Mouse (Mus musculus) myocyte (in vitro differentiated cells): ENCODE measurements at regions not wholly inside any gene's neighbourhood (a gene's known extent, or its start where the extent isn't known, plus 50 kb on each side); places are given as distances from the start of the nearest gene placed in this dataset.

Source experiments
- H3K27me3 ChIP-seq: one replicate; pipeline ENCODE4 v1.6.1; 2011; ENCODE audit not compliant: control insufficient read depth, insufficient read depth, insufficient read length
- H3K36me3 ChIP-seq: one replicate; pipeline ENCODE4 v1.6.1; 2011; ENCODE audit not compliant: control insufficient read depth, insufficient read depth
- H3K4me2 ChIP-seq: one replicate; pipeline ENCODE4 v1.6.1; 2011; ENCODE audit warnings: low read depth, control low read depth
- H3K4me3 ChIP-seq: one replicate; pipeline ENCODE4 v1.5.1; 2011; ENCODE audit warnings: mild to moderate bottlenecking, control low read depth, moderate library complexity
- H3K79me2 ChIP-seq: one replicate; pipeline ENCODE4 v1.6.1; 2011; ENCODE audit not compliant: control insufficient read depth, insufficient read depth
- H3ac ChIP-seq: one replicate; pipeline ENCODE4 v1.6.1; 2011; ENCODE audit not compliant: control insufficient read depth, insufficient read length
- CEBPB ChIP-seq: IDR thresholded peaks from 2 replicates; pipeline ENCODE4 v1.6.1; 2011; ENCODE audit warnings: mild to moderate bottlenecking, moderate library complexity; ENCODE audit not compliant: poor library complexity, insufficient read depth, severe bottlenecking
- E2F4 ChIP-seq: IDR thresholded peaks from one replicate; pipeline ENCODE4 v1.6.1; 2011; ENCODE audit warnings: mild to moderate bottlenecking, control low read depth, moderate library complexity; ENCODE audit not compliant: insufficient read depth
- MAX ChIP-seq: IDR thresholded peaks from one replicate; pipeline ENCODE4 v1.6.1; 2011; ENCODE audit warnings: low read depth, mild to moderate bottlenecking, control low read depth
- MYOD1 ChIP-seq, 3 experiments: IDR thresholded peaks; one replicate each; pipeline ENCODE4 v1.6.1; 2011; ENCODE audit warnings: control low read depth in 2 of 3, low read depth in 2 of 3, mild to moderate bottlenecking in 2 of 3, moderate library complexity in 1 of 3; ENCODE audit not compliant: insufficient read length in 2 of 3, control insufficient read depth in 1 of 3
- MYOG ChIP-seq, 3 experiments: IDR thresholded peaks; one replicate each; pipeline ENCODE4 v1.6.1; 2011; ENCODE audit warnings: control low read depth in 2 of 3, low read depth in 2 of 3, mild to moderate bottlenecking in 2 of 3; ENCODE audit not compliant: insufficient read length in 2 of 3, control insufficient read depth in 1 of 3, insufficient read depth in 1 of 3
- POLR2A ChIP-seq: IDR thresholded peaks from one replicate; pipeline ENCODE4 v1.6.1; 2011; ENCODE audit warnings: low read depth, mild to moderate bottlenecking, control low read depth, moderate library complexity; ENCODE audit not compliant: insufficient read length
- POLR2AphosphoS2 ChIP-seq: IDR thresholded peaks from one replicate; pipeline ENCODE4 v1.6.1; 2011; ENCODE audit warnings: low read depth, control low read depth; ENCODE audit not compliant: insufficient read length
- REST ChIP-seq: IDR thresholded peaks from one replicate; pipeline ENCODE4 v1.6.1; 2011; ENCODE audit warnings: mild to moderate bottlenecking, control low read depth, moderate library complexity; ENCODE audit not compliant: insufficient read depth, insufficient read length
- SRF ChIP-seq: IDR thresholded peaks from one replicate; pipeline ENCODE4 v1.6.1; 2011; ENCODE audit warnings: low read depth; ENCODE audit not compliant: control insufficient read depth, insufficient read length
- TCF12 ChIP-seq: IDR thresholded peaks from one replicate; pipeline ENCODE4 v1.6.1; 2011; ENCODE audit warnings: mild to moderate bottlenecking, control low read depth; ENCODE audit not compliant: poor library complexity, insufficient read depth, severe bottlenecking
- TCF3 ChIP-seq: IDR thresholded peaks from one replicate; pipeline ENCODE4 v1.6.1; 2011; ENCODE audit warnings: low read depth, control low read depth; ENCODE audit not compliant: insufficient read length
- USF1 ChIP-seq: IDR thresholded peaks from one replicate; pipeline ENCODE4 v1.6.1; 2011; ENCODE audit warnings: low read depth, mild to moderate bottlenecking, control low read depth, moderate library complexity

DNA sequence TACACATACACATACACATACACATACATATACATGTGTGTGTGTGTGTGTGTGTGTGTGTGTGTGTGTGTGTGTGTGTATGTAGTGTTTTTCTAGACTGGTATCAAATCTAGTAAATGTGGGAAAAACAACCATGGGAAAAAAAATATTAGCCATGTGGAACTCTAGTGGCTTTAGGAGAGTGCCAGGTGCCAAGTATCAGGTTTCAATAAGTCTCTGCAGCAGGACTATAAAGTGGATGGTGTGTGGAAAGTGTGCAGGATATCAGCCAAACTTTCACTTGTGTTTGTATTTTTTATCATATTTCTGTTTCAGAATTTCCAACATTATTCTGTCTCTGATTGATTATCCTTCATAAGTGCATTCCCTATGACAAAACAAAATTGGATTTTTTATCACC, 653.3 kb upstream of the Fam98a start:
- no peaks in the 10 kb centered on the region for H3K27me3 ChIP-seq
- H3ac ChIP-seq: no peak overlapping the region
- TF ChIP-seq E2F4: no peak
- no peak for TF ChIP-seq SRF
- no peak for TF ChIP-seq POLR2AphosphoS2
- TF ChIP-seq POLR2A: no peak
- no peak for TF ChIP-seq TCF12
- TF ChIP-seq USF1: no peak
- TF ChIP-seq MAX: no peak
- TF ChIP-seq TCF3: no peak
- TF ChIP-seq REST: no peak
- TF ChIP-seq MYOG (IDR thresholded peaks at IDR 0.05; ENCODE audit: control insufficient read depth in 1 of 3, insufficient read depth in 1 of 3, insufficient read length in 2 of 3, low read depth in 2 of 3): no peak
- no peak for TF ChIP-seq CEBPB
- no peak for TF ChIP-seq MYOD1 (IDR thresholded peaks at IDR 0.05; ENCODE audit: control insufficient read depth in 1 of 3, insufficient read length in 2 of 3, low read depth in 2 of 3)
- no peaks in the 10 kb centered on the region for H3K79me2 ChIP-seq
- no peak overlapping the region for H3K4me2 ChIP-seq
- no peaks in the 10 kb centered on the region for H3K36me3 ChIP-seq
- no peak overlapping the region for H3K4me3 ChIP-seq

DNA sequence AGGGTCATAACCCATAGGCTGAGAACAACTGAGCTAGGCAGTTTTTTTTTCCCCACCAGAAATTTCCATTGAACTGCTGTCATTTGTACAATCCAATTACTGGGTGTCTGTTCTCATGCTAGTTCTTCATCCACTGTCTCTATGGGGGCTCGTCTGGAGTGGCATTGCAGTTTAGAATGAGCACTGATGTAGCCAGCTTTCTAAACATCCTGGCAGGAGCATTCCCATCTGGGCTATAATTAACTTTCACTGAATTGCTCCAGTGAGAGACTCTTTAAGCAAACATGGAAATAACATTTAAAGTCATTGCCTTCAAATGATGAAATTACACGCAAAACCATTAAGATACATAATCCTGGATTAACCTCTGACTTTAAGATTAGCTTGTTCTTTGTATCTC, 633.1 kb upstream of the Fam98a start:
- Histone ChIP-seq H3K36me3 (no peaks in the 10 kb centered on the region), H3K4me3 (no peak overlapping the region)

DNA sequence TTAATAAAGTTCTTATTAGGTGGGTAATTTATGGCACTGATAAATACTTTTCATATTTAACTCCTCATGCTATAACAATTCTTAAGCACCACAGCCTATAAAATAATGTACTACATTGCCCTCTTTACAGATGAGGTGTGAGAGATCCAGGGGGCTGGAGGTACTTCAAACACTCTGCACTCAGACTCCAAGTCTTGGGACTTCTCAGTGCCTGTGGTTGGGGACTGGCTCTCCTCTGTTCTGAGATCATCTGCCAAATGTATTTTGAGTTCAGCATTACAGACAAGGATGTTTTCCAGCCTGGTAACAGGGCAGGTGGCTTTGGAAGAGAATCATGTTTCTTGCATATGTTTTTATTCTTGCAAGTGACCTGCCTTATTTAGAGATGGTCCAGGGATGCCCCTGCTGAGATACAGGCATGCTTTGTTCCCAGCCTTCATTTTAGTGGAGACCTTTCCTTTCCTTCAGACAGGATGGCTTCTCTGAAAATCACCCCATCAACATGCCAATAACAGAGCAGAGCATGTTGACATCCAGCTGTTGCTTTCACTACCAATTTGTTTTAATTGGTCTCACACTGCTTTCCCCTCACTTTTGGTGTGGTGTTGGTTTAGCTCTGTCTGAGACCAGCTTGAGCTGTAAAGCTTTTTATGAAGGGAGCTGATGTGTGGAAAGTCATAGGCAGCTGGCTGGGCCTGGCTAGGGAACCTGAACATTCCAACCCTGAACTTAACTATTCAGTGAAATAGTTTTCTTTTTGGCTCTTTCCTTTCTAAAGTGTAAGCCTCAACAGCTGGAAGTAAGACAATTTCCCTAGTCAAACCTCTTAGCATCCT, 585.1 kb upstream of the Fam98a start:
- TF ChIP-seq MYOD1 (IDR thresholded peaks at IDR 0.05; ENCODE audit: control insufficient read depth in 1 of 3, insufficient read length in 2 of 3, low read depth in 2 of 3) (no peak), USF1 (no peak), MAX (no peak), MYOG (IDR thresholded peaks at IDR 0.05; ENCODE audit: control insufficient read depth in 1 of 3, insufficient read depth in 1 of 3, insufficient read length in 2 of 3, low read depth in 2 of 3) (no peak), POLR2A (no peak), POLR2AphosphoS2 (no peak), REST (no peak), E2F4 (no peak), SRF (no peak), CEBPB (no peak), TCF12 (no peak), TCF3 (no peak)
- H3K4me3 ChIP-seq: no peak overlapping the region
- no peaks in the 10 kb centered on the region for H3K36me3 ChIP-seq
- no peak overlapping the region for H3K4me2 ChIP-seq
- H3K79me2 ChIP-seq: no peaks in the 10 kb centered on the region
- H3K27me3 ChIP-seq: no peaks in the 10 kb centered on the region
- H3ac ChIP-seq: no peak overlapping the region

More for the DNA sequence above, 633.1 kb upstream of the Fam98a start:
- H3K4me2 ChIP-seq: no peak overlapping the region
- H3K79me2 ChIP-seq: no peaks in the 10 kb centered on the region
- H3ac ChIP-seq: no peak overlapping the region
- TF ChIP-seq MAX: no peak
- TF ChIP-seq MYOD1 (IDR thresholded peaks at IDR 0.05; ENCODE audit: control insufficient read depth in 1 of 3, insufficient read length in 2 of 3, low read depth in 2 of 3): no peak
- no peak for TF ChIP-seq MYOG (IDR thresholded peaks at IDR 0.05; ENCODE audit: control insufficient read depth in 1 of 3, insufficient read depth in 1 of 3, insufficient read length in 2 of 3, low read depth in 2 of 3)
- no peak for TF ChIP-seq CEBPB
- no peak for TF ChIP-seq POLR2A
- TF ChIP-seq SRF: no peak
- no peak for TF ChIP-seq TCF3
- no peak for TF ChIP-seq USF1
- TF ChIP-seq REST: no peak
- no peak for TF ChIP-seq TCF12
- H3K27me3 ChIP-seq: no peaks in the 10 kb centered on the region

DNA sequence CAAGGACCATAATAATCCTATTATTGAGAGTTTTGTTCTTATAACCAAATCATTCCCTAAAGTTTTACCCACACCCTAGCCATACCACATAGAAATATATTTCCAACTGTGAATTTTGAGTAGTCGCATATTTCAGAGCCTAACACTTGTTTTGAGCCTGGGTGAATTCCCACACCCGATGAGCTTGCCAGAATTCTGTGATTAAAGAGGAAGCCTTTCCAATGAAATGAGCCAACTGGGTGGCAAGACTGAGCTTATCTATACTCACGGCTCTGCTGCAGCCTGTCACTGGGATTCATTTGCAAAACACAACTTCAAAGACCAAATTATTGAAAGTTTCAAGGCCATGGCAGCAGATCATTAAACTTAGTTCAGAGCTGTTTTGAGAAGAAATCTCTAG, 582.3 kb upstream of the Fam98a start:
- Histone ChIP-seq H3K4me2 (no peak overlapping the region), H3K27me3 (no peaks in the 10 kb centered on the region)

More for the DNA sequence above, 582.3 kb upstream of the Fam98a start:
- Histone ChIP-seq H3ac (no peak overlapping the region), H3K79me2 (no peaks in the 10 kb centered on the region), H3K4me3 (no peak overlapping the region), H3K36me3 (no peaks in the 10 kb centered on the region)
- no peak for TF ChIP-seq SRF
- no peak for TF ChIP-seq POLR2A
- no peak for TF ChIP-seq USF1
- TF ChIP-seq MYOD1 (IDR thresholded peaks at IDR 0.05; ENCODE audit: control insufficient read depth in 1 of 3, insufficient read length in 2 of 3, low read depth in 2 of 3): no peak
- no peak for TF ChIP-seq TCF12
- TF ChIP-seq REST: no peak
